Mouse (Mus musculus) cerebral cortex, adult 2 months (tissue): ENCODE measurements around the gene Zc2hc1b.

Source experiments
- WGBS: fragments of 180-500 bp; shearing (Covaris S2); methylation state at CpG from one replicate; pipeline ENCODE4 v1.1.7; 2018; 5-methylcytosine and 5-hydroxymethylcytosine counted together

Gene Zc2hc1b

DNA sequence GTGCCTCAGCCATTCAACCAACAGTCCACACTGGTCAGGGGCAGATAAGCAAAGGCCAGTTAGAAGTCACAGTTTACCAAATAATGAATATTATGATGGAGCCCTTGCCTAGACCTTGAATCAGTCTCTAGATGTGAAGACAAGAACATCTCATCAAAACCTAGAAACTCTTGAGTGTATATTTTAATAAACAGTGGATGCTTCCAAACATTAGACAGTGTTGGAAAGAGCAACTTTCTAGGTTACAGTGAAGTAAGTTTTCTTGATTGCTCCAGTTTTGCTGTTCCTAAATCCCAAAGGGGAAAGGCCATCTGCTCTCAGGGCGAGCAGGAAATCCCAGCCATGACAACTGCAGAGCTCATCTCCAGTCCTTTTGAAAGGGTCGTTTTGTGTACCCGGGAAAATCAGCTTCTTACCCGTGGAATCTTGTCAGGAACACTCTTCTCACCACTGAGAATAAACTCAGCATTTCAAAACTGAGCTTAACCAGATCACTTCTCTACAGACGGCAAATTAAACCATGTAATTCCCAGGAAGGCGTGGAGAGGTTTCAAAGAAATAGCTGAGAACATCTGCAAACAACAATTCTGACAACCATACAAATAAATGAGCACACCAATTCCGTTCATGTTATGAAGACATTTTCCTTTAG, at the start of gene Zc2hc1b:
Gene Zc2hc1b (minus strand): TSS at position 51 of the 652 bp plus-strand sequence.
- WGBS: 91% methylated on average over 7 of the region's 7 CpGs

DNA sequence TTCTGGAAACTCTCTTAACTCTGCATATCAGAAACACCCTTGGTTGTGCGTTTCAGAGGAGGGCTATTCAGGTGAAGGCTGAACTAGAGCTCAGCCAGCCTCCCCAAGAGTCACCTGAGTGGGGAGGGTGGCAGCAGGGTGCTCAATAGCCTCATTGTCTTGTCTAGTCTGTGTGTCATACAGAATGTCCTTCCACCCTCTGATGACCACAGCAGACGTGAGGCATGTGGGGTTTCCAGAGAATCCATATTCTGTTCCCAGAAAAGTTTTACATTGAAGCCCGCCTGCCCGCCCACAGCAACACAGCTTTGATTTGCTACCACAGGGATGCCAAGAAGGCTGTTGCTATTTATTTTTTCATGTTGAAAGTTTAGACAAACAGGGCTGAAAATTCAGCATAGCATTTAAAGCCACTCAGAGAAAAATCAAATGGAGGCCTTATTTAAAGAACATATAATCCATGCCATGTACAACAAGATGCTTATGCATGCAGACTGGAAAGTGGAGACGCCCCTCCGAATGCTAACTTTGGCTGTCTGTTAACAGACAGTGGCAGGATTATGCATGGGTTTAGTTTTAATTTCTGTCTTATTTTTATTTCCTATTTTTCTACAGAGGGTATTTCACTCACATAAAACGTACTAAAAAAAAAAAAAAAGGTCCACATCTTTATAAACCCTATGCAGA, 47.7 kb upstream of the Zc2hc1b start:
- WGBS: 73% methylated on average over 7 of the region's 7 CpGs

DNA sequence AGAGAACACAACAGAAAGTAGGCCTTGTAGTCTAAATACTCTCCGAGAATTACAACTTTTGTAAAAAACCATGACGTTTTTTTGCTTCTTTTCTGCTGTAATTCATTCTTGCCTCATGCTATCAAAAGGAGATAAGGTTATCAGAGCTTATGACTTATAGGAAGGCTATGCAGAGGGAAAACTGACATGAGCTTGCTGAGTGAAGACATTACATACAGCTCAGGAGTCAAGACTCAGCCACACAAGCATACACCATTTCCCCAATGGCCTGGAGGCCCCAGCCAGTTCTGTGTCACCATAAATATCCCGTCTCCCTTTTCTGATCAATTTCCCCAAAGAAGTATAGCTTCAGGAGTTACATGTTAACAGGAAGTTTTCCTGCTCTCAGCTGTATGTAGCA, 44.3 kb upstream of the Zc2hc1b start:
- WGBS: 94% methylated on average over 3 of the region's 3 CpGs

DNA sequence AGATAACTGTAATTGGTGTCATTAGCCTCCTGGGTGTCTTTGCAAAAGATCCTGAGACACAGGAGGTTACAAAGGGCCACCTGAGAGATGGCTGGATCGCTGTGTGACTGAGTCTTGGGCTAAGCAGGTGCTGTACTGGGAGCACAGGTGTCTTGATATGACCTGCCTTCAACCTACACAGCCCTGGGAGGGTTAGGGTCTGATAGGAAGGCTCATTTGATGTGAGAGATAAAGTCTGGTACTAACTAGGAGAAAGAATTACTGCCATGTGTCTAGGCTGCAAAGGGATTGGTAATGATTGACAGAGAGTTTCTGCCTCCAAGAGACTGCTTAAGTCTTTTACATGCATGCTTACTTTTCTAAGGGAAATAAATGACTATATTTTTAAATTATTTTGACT, 42.2 kb upstream of the Zc2hc1b start:
- WGBS: 88% methylated on average over 1 of the region's 1 CpGs

DNA sequence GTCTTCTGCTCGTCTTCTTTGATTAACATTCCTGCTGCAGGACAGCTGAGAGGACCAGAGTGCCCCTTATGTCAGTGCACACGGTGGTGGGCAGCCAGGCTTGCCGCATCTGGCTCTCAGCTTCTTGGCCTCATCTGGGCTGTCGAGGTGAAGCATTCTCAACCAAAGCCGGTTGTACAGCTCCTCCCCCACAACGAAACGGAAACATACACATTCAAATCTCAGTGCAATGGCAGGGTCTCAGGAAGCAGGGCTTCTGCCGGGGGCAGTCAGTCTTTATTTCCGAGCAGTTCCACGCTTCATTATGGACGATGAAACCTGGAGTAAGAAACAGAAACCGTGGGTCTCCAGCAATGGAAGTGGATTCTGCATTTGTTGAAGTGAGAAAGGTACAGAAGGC, 36.1 kb upstream of the Zc2hc1b start:
- WGBS: 82% methylated on average over 12 of the region's 12 CpGs

DNA sequence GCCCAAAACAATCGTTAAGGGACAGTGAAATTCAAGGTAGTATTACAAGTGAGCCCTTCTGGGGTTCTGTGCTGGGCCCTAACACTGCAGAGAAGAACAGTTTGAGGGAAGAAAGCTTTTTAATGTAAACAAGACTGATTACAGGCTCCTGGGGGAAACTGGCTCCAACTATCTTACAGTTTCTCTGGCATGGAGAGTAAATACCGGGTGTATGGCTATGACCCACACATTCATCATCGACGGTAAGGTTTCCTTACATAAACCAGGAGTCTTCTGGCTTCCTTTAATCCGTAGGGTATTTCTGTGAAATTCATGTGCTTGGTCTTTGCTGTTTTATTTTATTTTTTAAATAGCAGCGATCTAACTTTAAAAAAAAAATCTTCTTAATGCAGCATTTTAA, 35.0 kb upstream of the Zc2hc1b start:
- 84% methylated on average over 6 of the region's 6 CpGs for WGBS

DNA sequence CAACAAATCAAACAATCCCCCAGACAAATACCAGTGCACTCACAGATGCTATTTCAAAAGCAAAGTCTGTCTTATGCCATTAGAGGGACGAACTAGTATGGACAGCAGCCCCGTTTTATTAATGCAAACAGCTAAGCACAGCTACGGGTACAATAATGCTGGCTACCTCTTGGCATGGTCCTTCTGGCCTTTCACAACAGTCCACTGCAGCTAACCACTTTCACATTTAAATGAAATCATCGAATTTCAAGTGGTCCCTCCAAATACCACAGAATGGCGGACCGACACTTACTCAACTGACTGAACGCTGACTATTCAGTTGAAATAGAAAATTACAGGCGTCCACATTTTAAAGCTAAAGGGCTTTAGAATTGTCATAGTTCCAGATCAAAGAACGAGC, 34.5 kb upstream of the Zc2hc1b start:
- WGBS: 67% methylated on average over 9 of the region's 9 CpGs

DNA sequence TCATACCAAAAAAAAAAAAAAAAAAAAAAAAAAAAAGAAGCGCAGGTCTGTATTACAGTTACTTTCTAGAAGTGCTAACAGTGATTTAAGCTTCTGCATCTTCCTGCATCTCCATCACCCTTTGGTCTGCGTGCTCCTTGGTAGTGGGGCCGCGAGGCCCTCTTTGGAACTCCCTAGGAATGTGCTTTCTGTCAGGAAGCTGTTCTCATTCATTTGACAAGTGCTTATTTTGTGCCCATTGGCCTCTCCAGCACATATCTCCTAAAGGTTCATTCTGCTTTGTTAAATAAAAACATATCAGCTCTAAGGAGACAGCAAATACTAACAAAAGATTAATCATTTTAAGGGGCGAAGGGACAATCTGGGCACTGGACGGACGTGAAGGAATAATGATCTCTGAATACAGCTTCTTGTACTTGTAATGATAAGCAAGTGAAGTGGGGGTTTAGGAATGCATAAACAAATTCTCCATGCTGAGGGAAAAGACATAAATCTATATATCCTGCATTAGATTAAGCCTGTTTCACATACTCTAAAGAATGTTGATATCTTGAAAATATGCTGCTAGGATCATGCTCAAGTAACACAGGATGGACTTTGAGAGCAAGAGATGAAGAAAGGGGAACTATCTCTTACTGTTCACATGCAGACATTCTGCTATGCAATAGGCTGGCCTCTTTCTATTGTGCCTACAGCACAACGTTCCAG, 32.3 kb upstream of the Zc2hc1b start:
- 88% methylated on average over 8 of the region's 8 CpGs for WGBS

DNA sequence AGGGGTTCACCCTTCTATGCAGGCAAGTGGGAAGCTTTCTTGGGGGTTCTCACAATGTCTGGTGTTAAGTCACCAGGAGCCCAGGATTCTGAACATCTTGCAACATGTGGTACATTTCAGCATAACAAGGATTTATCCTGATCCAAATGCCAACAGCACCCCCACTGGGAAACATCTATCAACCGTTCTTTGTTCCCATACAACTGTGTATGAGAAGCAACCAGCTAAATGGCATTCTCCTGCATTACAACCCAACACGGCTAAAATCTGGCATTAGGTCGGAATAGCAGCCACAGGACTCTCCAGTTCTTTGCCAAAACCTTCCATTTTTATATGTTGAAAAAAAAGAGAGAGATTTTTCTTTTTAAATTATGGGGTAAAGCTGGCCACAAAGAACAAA, 31.7 kb upstream of the Zc2hc1b start:
- WGBS: 77% methylated on average over 3 of the region's 3 CpGs

DNA sequence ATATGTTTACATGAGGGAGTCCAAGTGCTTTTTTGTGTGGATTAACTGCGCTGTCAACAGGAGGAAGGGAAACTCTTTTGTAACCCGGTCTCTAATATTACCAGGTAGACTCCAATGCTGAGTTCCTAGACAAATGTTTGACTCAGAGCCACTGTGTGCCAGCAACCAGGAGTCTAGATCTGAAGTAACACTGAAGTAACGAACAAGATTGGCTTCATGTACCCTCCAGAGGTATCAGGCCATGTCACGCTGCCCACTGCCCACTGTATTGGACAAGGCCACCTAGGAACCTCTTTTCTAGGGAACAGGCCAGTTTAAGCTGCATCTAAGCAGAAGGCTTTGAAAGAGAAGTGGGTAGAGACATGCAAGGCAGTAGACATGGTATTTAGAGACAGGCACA, 31.2 kb upstream of the Zc2hc1b start:
- WGBS: 93% methylated on average over 4 of the region's 4 CpGs

DNA sequence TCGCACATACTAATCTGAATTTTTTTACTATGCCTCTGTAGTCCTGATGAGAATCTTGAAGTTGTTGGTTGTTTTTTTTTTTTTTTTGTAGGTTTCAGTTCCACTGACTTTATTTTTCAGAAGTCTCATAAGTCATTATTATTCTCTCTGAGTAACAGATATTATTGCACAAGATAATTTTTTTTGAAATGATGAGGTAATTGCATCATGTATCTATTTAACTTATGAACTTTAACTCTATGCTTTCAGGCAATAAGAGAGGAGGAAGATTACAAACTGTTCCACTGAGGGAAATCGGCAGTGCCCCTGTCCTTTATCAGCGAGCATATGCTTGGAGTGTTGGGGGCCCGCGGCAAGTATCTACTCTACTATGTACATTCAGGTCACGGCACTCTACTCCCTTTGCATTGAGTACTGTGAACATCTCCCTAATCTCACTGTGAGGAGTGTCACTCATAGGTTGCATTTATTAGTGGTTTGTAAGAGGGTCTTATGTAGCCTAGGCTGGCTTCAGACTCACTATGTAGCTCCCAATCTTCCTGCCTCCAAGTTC, 24.0 kb upstream of the Zc2hc1b start:
- 96% methylated on average over 6 of the region's 6 CpGs for WGBS

DNA sequence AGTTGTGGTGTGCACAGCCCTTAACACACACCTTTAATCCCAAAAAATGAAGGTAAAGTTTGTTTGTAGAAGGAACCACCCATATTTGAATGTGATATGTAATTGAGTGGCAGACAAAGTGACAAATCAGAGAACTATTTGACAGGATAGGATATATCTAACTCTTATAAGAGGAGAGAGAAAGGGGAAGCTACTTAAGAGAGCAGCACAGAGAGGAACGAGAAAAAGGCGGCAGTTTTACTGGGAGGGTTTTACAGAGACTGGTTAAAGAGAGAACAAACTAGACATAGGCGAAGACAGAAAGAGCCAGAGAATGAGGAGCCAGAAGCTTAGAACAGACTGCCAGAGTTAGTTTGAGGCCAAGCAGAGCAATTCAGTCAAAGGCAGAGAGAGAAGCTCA, 23.0 kb upstream of the Zc2hc1b start:
- 91% methylated on average over 3 of the region's 3 CpGs for WGBS

DNA sequence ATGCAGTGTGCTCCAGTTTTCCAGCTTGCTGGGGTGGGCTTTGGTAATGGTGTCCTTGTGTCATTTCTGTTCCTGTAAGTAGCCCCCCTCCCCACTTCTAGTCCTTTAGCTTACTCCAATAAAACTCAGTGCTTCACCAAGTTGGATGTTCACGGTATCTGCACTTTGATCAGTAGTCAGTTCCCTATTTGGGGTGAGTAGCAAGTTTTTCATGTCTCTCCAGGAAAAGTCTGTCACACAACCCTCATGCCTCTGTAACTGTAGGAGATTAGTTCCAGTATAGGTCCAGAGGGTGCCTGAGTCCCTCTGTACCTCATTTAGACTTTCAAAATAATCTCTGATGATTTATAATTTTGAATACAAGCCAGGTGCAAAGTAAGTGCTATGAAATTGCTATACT, 21.4 kb upstream of the Zc2hc1b start:
- WGBS: 86% methylated on average over 1 of the region's 1 CpGs

DNA sequence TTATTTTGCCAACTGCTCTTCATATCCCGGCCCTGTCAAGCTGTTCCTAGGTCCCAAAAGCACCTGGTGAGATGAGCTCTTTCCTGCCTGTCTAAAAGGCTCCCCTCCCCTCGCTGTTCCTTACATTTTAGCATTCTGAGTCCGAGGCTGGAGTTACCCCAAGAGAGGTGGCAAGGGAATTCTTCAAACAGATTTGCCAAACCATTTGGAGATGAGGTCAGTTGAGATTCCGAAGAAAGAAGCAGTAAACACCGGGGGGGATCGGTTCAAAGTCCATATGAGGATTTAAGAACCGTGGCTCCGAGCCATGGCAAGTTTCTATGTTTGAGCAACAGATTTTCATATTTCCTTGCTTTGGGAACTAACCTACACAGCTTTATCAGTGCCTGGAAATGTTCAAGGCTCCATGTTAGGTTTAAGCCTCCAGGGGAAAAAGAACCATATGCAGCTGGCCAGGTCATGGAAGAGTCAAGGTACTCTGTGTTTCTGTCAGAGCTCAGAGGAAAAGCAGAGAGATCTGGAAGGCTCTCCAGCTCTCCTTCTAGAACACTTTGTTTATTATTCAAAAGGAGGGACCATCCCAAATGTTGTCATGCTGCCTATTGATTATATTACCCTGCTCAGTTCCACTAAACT, 19.2 kb upstream of the Zc2hc1b start:
- WGBS: 78% methylated on average over 8 of the region's 8 CpGs

DNA sequence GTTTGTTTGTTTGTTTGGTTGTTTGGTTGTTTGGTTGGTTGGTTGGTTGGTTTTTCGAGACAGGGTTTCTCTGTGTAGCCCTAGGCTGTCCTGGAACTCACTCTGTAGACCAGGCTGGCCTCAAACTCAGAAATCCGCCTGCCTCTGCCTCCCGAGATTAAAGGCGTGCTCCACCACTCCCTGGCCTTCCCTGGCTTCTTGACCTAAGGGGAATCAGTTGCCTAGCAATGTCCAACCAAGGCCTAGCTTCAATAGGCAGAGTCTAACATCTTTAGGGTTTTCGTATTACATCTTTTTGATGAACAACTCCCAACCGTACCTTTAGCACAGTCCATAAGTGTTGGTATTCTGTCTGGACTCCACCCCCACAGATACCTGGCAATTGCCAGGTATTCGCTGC, 15.7 kb upstream of the Zc2hc1b start:
- 87% methylated on average over 7 of the region's 7 CpGs for WGBS

DNA sequence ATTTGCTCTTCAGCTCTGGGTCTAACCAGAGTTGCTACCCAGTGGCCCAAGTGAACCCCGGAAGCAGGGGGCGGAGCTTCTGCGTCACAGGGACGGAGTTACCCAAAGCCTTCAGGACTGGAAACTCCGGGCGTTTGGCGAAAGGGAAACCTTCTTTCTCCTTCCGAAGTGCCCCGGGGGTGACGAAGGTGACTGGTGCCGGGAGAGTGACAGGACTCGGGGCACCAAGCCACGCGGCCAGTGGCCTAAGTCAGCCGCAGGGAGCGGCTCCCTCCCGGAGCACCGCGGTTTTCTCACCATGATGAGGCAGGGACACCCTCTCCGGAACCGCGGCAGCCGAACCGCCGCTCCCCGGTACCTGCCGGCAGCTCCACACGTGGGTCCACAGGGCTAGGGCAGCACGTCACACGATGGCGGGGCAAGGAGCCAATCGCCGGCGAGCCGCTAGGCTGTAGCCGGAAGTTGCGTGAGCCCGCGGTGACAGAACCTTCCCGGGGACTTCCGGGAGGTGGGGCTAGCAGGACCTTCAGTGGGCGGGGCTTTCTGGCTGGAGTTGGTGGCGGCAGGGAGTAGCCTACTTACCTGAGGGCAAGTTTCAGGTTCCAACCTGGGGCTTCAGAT, 15.0 kb upstream of the Zc2hc1b start, which contains the start of gene Ltv1:
Gene Ltv1 (minus strand): TSS at position 438 of the 621 bp plus-strand sequence.
- WGBS: under 1% methylated on average over 43 of the region's 43 CpGs

DNA sequence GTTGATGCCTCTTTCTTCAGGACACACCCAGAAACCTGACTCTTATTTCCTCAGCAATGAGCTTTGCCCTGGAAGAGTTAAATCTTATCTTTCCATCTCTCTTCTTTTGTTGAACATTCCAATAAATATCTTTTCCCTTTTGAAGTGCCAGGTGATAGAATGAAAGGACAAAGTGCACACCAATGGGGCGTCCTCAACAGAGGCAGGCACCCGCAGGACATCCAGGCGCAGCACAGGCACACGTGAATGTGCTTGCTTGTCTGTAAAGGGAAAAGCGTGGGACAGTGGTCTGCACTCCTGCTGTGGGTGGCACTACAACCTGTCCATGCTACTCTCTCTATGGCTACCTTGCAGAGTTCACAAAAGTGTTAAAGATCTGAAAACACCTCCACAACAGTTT, 12.1 kb upstream of the Zc2hc1b start:
- WGBS: 88% methylated on average over 5 of the region's 5 CpGs

DNA sequence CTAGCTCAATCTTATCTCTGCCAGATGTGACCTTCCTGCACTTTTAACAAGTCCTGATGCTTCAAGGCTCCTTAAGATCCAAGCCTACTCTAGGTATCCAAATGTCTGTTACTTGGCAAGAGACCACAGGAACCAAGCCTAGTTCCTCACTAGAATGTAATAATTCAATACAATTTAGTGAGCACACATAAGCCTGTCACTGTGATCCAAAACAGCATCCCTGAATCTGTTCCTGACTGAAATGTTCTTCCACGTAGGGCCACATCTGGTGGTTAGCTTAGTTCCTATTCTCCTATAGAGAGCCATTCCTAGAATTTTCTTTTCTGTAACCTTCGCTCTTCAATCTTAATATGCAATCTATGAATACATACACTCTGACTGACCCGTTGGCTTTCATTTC, 8.9 kb upstream of the Zc2hc1b start:
- 94% methylated on average over 3 of the region's 3 CpGs for WGBS

DNA sequence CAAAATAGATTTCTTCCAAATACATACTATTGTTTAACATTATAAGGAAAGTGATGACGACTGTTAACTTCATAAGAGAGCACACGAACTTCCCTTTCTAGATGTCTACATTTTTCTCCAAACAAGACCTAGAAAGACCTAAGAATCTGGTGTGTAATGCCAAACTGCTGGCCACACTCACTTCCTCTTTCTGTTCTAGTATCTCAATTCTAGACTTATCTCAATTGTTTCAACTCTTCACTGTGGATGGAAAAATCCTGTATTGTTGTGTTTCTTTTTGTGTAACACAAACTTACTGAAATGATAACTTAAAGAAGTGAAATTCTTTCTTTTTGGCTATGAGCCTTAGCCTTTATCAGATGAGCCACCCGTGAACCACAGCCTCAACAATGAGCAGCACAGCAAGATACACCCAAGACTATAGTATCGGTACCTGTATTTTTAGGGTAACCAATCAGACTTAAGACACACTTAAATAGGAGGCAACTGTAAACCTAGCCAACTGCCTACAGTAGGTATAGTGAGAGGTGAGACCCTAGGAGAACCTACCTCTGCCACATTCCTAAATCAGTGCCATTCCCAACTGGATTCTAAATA, 6.4 kb upstream of the Zc2hc1b start:
- 93% methylated on average over 4 of the region's 4 CpGs for WGBS

DNA sequence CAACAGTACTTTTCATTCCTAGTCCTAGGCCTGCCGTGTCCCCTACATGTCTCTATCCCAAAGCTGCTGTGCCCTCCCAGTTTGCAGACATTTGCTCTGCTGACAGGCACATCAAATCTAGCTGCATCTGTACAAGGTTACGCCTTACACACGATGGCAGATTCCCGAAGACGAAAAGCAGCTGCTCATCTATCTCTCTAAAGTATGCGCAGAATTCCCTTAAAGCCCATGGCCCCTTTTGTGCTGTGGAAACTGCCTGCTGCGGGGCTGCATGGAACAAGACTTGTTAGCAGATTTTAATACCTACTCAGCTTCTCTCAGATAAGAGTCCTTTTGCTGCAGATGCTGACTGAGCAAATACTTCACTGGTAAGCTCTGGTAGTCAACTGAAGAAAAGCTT, 2.4 kb upstream of the Zc2hc1b start:
- 97% methylated on average over 7 of the region's 7 CpGs for WGBS

DNA sequence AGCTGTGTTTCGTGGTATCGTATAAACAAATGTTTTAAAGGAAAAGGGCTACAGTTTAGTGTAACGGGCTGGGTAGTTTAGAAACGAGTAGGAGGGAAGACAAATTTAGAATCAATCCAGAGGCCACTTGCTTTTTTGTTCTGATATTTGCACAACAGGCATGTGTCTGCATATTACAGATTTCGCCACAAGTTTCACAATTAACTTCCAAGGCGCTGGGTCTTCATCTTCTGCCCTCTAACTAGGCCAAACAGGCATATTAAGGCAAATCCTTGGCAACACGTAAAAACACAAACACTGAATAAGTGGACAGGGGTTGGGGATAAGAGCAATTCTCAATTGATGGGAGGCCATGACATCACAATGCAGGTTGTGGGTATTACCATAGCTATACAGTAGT, 2.0 kb downstream of the Zc2hc1b start:
- WGBS: 85% methylated on average over 7 of the region's 7 CpGs
